Mouse (Mus musculus) small intestine, adult 10 weeks (tissue): ENCODE results near the gene Rars2. TPM values are rescaled to one million over a fixed set of nuclear protein-coding genes. Genes with fewer than 3 reads are reported as not detected.

Experiments
- polyA plus RNA-seq: library from polyadenylated mRNA; stranded (reverse); fragments of 350-450 nt; fragmentation: Illumina TruSeq; extraction: RNeasy Lipid Tissue Mini Kit (QIAGEN cat#74804); gene quantifications from one replicate; pipeline ENCODE4 v1.2.3, GENCODE M21; 2014; ENCODE audit warnings: low replicate concordance

The Rars2 gene
- 92.4 TPM for polyA plus RNA-seq

DNA sequence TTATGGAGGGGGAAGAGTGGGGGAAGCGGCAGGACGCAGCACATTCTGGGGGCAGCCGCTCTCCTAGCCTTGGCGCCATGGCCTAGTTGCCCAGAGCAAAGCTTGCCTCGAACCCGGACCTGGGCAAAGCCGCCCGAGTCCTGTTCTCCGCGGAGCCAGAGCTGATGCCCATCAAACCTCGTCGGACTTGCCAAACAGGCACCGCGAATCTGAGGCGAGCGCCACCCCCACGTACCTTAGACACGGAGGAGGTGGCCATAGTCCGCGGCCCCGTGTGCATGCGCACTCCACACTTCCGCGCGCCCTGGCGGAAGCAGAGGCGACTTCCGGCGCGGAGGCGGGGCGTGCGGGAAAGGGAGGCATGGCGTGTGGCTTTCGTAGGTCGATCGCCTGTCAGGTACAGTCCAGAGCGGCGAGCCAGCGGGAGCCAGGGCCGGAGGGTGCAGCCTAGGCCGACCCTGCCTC, at the start of gene Rars2, which contains the start of gene Orc3:
Rars2 (plus strand) TSS at position 328 of the 465 bp plus-strand sequence.
Orc3 (minus strand) TSS at position 315 of the 465 bp plus-strand sequence.

GRCm38 (mm10) chr4:34686874-34687567, 72.3 kb downstream of the Rars2 start, which contains the start of gene Slc35a1:
TSS of gene Slc35a1 (minus strand) at chr4:34687438.

Other genes with a start within 250 kb of the Rars2 start
- gene Akirin2, start 64.0 kb upstream of the Rars2 start, polyA plus RNA-seq: 153 TPM
- 73.4 TPM for gene Orc3, start within 50 bp of the Rars2 start, polyA plus RNA-seq
- gene Slc35a1, start 72.5 kb downstream of the Rars2 start, polyA plus RNA-seq: 38.5 TPM
- gene Cfap206, start 115.2 kb downstream of the Rars2 start, polyA plus RNA-seq: not detected
- not detected for gene Gm136, start 141.3 kb downstream of the Rars2 start, polyA plus RNA-seq
- 119 TPM for gene Smim8, start 163.5 kb downstream of the Rars2 start, polyA plus RNA-seq